Mouse (Mus musculus) lung, adult 2 months (tissue): Measurements from ENCODE around the gene Mdk.

Experiments used
- CTCF ChIP-seq: fragments of 200-500 bp; IDR thresholded peaks from 2 replicates; pipeline ENCODE4 v1.5.1; 2011; ENCODE audit warnings: mild to moderate bottlenecking, low read length, control low read depth; ENCODE audit not compliant: insufficient read depth
- POLR2A ChIP-seq: fragments of 200-500 bp; IDR thresholded peaks from 2 replicates; pipeline ENCODE4 v1.6.1; 2011; ENCODE audit warnings: low read depth, mild to moderate bottlenecking, control low read depth, low read length, borderline replicate concordance; ENCODE audit errors: extremely low read depth

DNA sequence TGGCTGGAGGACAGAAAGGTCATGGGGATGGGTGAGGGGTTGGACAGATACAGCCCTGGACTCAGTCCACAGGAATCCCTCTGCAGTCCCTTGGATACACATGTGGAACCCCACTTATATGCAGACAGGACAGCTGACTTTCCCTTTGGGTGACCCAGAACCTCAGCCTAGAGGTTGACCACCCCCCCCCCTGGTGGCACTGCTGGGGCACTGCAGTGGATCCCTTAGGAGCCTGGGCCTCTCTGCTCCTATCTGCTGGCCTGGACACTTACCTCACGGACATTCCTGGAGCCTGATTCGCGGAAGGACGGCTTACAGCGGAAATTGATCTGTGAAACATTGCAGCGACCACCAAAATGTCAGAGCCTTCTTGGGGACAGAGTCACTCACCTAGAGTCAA lies 10.3 kb upstream of the Mdk start:
- no peak for TF ChIP-seq CTCF
- TF ChIP-seq POLR2A = no peak
